Mouse (Mus musculus) MEL (cell line): ENCODE data around the gene Kif26b.

Experiments used
- CTCF ChIP-seq, 3 experiments: IDR thresholded peaks in 2 of 3; conservative IDR thresholded peaks in 1 of 3; 2 replicates each; pipeline ENCODE4 v1.5.1; 2011 to 2012; ENCODE audit warnings: low read length in 3 of 3, low read depth in 2 of 3, mild to moderate bottlenecking in 2 of 3, improper control_type of control experiment in 1 of 3, inconsistent platforms in 1 of 3, mixed read lengths in 1 of 3, moderate library complexity in 1 of 3; ENCODE audit not compliant: control insufficient read depth in 1 of 3, insufficient read depth in 1 of 3, poor library complexity in 1 of 3, severe bottlenecking in 1 of 3
- E2F4 ChIP-seq: IDR thresholded peaks from 2 replicates; pipeline ENCODE4 v1.6.1; 2011; ENCODE audit warnings: low read depth, low read length, improper control_type of control experiment, borderline replicate concordance
- ELF1 ChIP-seq: IDR thresholded peaks from 2 replicates; pipeline ENCODE4 v1.6.1; 2014; ENCODE audit warnings: low read depth, mild to moderate bottlenecking, inconsistent platforms, low read length, improper control_type of control experiment, moderate library complexity
- EP300 ChIP-seq, 2 experiments: IDR thresholded peaks; 2 replicates each; pipeline ENCODE4 v1.6.1; 2011; ENCODE audit warnings: improper control_type of control experiment in 2 of 2, low read length in 2 of 2, low read depth in 1 of 2, mild to moderate bottlenecking in 1 of 2
- ETS1 ChIP-seq: IDR thresholded peaks from 2 replicates; pipeline ENCODE4 v1.6.1; 2012; ENCODE audit warnings: low read depth, mild to moderate bottlenecking, inconsistent platforms, low read length, improper control_type of control experiment, moderate library complexity
- JUND ChIP-seq: IDR thresholded peaks from 2 replicates; pipeline ENCODE4 v1.6.1; 2011; ENCODE audit warnings: low read depth, mild to moderate bottlenecking, improper control_type of control experiment, low read length
- MAFK ChIP-seq: IDR thresholded peaks from 2 replicates; pipeline ENCODE4 v1.6.1; 2011; ENCODE audit warnings: low read depth, mild to moderate bottlenecking, low read length, improper control_type of control experiment, borderline replicate concordance
- MAX ChIP-seq: IDR thresholded peaks from 2 replicates; pipeline ENCODE4 v1.6.1; 2011; ENCODE audit warnings: low read length, improper control_type of control experiment
- MAZ ChIP-seq: IDR thresholded peaks from 2 replicates; pipeline ENCODE4 v1.6.1; 2012; ENCODE audit warnings: low read depth, mild to moderate bottlenecking, inconsistent platforms, low read length, improper control_type of control experiment
- MEF2A ChIP-seq: IDR thresholded peaks from 2 replicates; pipeline ENCODE4 v1.6.1; 2014; ENCODE audit warnings: low read depth, mild to moderate bottlenecking, inconsistent platforms, low read length, improper control_type of control experiment; ENCODE audit not compliant: poor library complexity, insufficient replicate concordance, severe bottlenecking; ENCODE audit errors: extremely low read depth
- MXI1 ChIP-seq: IDR thresholded peaks from 2 replicates; pipeline ENCODE4 v1.6.1; 2011; ENCODE audit warnings: mild to moderate bottlenecking, low read depth, low read length, improper control_type of control experiment
- POLR2AphosphoS5 ChIP-seq: IDR thresholded peaks from 2 replicates; pipeline ENCODE4 v1.6.1; 2012; ENCODE audit warnings: low read depth, borderline replicate concordance, mild to moderate bottlenecking, inconsistent platforms, low read length, moderate library complexity, mixed read lengths
- ZMIZ1 ChIP-seq: IDR thresholded peaks from 2 replicates; pipeline ENCODE4 v1.6.1; 2012; ENCODE audit warnings: low read depth, mild to moderate bottlenecking, inconsistent platforms, low read length, improper control_type of control experiment, moderate library complexity

GRCm38 (mm10) chr1:178609151-178609775 is 80.3 kb downstream of the Kif26b start:
- TF ChIP-seq JUND (no peak), MEF2A (no peak), MXI1 (no peak), CTCF (IDR thresholded peaks at IDR 0.05 in 2 of 3, conservative IDR thresholded peaks at IDR 0.05 in 1 of 3; ENCODE audit: control insufficient read depth in 1 of 3, insufficient read depth in 1 of 3, low read depth in 2 of 3, low read length in 3 of 3, poor library complexity in 1 of 3, severe bottlenecking in 1 of 3) (no peak), ZMIZ1 (no peak), MAFK (no peak), ETS1 (no peak), EP300 (IDR thresholded peaks at IDR 0.05; ENCODE audit: low read depth in 1 of 2, low read length in 2 of 2) (no peak), POLR2AphosphoS5 (no peak), ELF1 (no peak), MAZ (no peak), MAX (no peak), E2F4 (no peak)
